Comparison of ENCODE assay signal across 9 mouse cellular contexts in genomic region chr11:20616103-20616502, GRCm38 (mm10).
DNase-seq lines count a peak whose midpoint lies in the region; ATAC-seq and TF ChIP-seq lines count a peak whose summit lies in the region.
"Had no signal": no experiment of that assay in that cellular context is flagged by ENCODE, and none has a peak within 500 bp of the region (broad histone marks: within the 10 kb centered on the region; RNA-seq: fewer than 3 reads in every experiment).

No protein-coding gene starts in this region.

- H3K9ac ChIP-seq in liver, embryonic 12.5 days: no peak overlapping the region
- H3K9ac ChIP-seq in liver, postnatal 0 days (replicated peaks): no peak overlapping the region
- H3K9ac ChIP-seq: neural tube, embryonic 12.5 days had no signal

- H3K27ac ChIP-seq in cerebellum, adult 2 months (ENCODE audit: insufficient read depth, low read length): peak overlapping the region; percentile 53; the same call in 1 of the 2 replicates
- H3K27ac ChIP-seq in liver, embryonic 12.5 days: peak overlapping the region; percentile 37; the same call in 1 of the 2 replicates
- H3K27ac ChIP-seq in liver, postnatal 0 days (ENCODE audit: low read depth): no peak overlapping the region
- H3K27ac ChIP-seq: neural tube, embryonic 12.5 days had no signal

- ATAC-seq in liver, embryonic 12.5 days: no peak
- ATAC-seq in liver, postnatal 0 days: no peak
- ATAC-seq in inflammation-experienced regulatory T-cells, adult 6 months: peak; percentile 81
- no peak for ATAC-seq in megakaryocyte progenitor cell, adult 5-6 weeks (replicated peaks; ENCODE audit: poor library complexity)

- H3K27me3 ChIP-seq in cerebellum, adult 2 months (ENCODE audit: control insufficient read depth, insufficient read depth, low read length): no peaks in the 10 kb centered on the region
- no peaks in the 10 kb centered on the region for H3K27me3 ChIP-seq in liver, embryonic 12.5 days (replicated peaks)
- no peaks in the 10 kb centered on the region for H3K27me3 ChIP-seq in liver, postnatal 0 days (ENCODE audit: insufficient read depth, low read length)
- H3K27me3 ChIP-seq: neural tube, embryonic 12.5 days had no signal

- H3K4me3 ChIP-seq in cerebellum, adult 2 months (replicated peaks; ENCODE audit: insufficient read depth, low read depth, low read length): no peak overlapping the region
- H3K4me3 ChIP-seq in liver, embryonic 12.5 days: no peak overlapping the region
- no peak overlapping the region for H3K4me3 ChIP-seq in liver, postnatal 0 days (ENCODE audit: low read depth, low read length)
- H3K4me3 ChIP-seq: neural tube, embryonic 12.5 days had no signal

- H3K9me3 ChIP-seq in liver, embryonic 12.5 days (replicated peaks): no peaks in the 10 kb centered on the region
- no peaks in the 10 kb centered on the region for H3K9me3 ChIP-seq in liver, postnatal 0 days (ENCODE audit: low read length)
- H3K9me3 ChIP-seq: neural tube, embryonic 12.5 days had no signal

- intact Hi-C loops in gastrocnemius, postnatal 14 days (cut with DNase I; ENCODE audit: low total_unique reads): no loop called here

- H3K4me1 ChIP-seq in cerebellum, adult 2 months (ENCODE audit: control insufficient read depth, insufficient read depth, low read length): no peaks in the 10 kb centered on the region
- peaks cover 12% of the 10 kb centered on the region for H3K4me1 ChIP-seq in liver, embryonic 12.5 days
- H3K4me1 ChIP-seq in liver, postnatal 0 days (ENCODE audit: insufficient read depth): 0 out of 2 replicates have a peak, but pooled peaks cover 3% of the 10 kb centered on the region

- no peak for TF ChIP-seq EP300 in liver, postnatal 0 days (IDR thresholded peaks at IDR 0.05; ENCODE audit: low read depth)

- 78% methylated on average over 3 of the region's 3 CpGs for WGBS in cerebellum, adult 2 months
- 49% methylated on average over 3 of the region's 3 CpGs for WGBS in liver, embryonic 12.5 days (ENCODE audit: insufficient replicate concordance)
- 57% methylated on average over 3 of the region's 3 CpGs for WGBS in liver, postnatal 0 days (ENCODE audit: insufficient replicate concordance)

- H3K36me3 ChIP-seq in liver, embryonic 12.5 days: no peaks in the 10 kb centered on the region
- no peaks in the 10 kb centered on the region for H3K36me3 ChIP-seq in liver, postnatal 0 days (replicated peaks; ENCODE audit: insufficient read depth, low read length)
- H3K36me3 ChIP-seq: neural tube, embryonic 12.5 days had no signal

- TF ChIP-seq CTCF in cerebellum, adult 2 months (IDR thresholded peaks at IDR 0.05; ENCODE audit: borderline replicate concordance, insufficient read depth, low read depth, low read length): no peak
- no peak for TF ChIP-seq CTCF in liver, postnatal 0 days (IDR thresholded peaks at IDR 0.05; ENCODE audit: low read depth)

- TF ChIP-seq POLR2A in cerebellum, adult 2 months (IDR thresholded peaks at IDR 0.05; ENCODE audit: borderline replicate concordance, insufficient read depth, low read length): no peak

- no peak for DNase-seq in cerebellum, adult 2 months
- no peak for DNase-seq in cerebellum, adult 9-10 months
- DNase-seq in liver, postnatal 0 days: no peak
- peak; percentile 17 for DNase-seq in telencephalon, adult 2 months (ENCODE audit: low read depth, low spot score)
- DNase-seq in gastrocnemius, postnatal 14 days: no peak

- no peak overlapping the region for H3K4me2 ChIP-seq in liver, embryonic 12.5 days
- H3K4me2 ChIP-seq in liver, postnatal 0 days (ENCODE audit: low read depth, low read length): no peak overlapping the region
- H3K4me2 ChIP-seq: neural tube, embryonic 12.5 days had no signal
